Mouse (Mus musculus) small intestine, adult 2 months (tissue): ENCODE results near the gene Cenpc1. TPM values are rescaled to one million over a fixed set of nuclear protein-coding genes. Genes with fewer than 3 reads are reported as not detected.
A peak's percentile ranks its signal among the peaks of the same experiment; 100 is the strongest.

Experiments used
- H3K27ac ChIP-seq: fragments of 200-500 bp; 2 replicates; pipeline ENCODE4 v1.5.1; 2012; ENCODE audit warnings: low read depth, low read length, control low read depth, inconsistent platforms; ENCODE audit not compliant: insufficient read depth
- H3K27me3 ChIP-seq: fragments of 200-500 bp; 2 replicates; pipeline ENCODE4 v1.6.1; 2012; ENCODE audit warnings: mild to moderate bottlenecking, moderate library complexity, low read length, inconsistent platforms; ENCODE audit not compliant: control insufficient read depth, insufficient read depth
- H3K36me3 ChIP-seq: fragments of 200-500 bp; 2 replicates; pipeline ENCODE4 v1.6.1; 2012; ENCODE audit warnings: mild to moderate bottlenecking, low read length, control low read depth, inconsistent platforms; ENCODE audit not compliant: control insufficient read depth, insufficient read depth
- H3K4me1 ChIP-seq: fragments of 200-500 bp; 2 replicates; pipeline ENCODE4 v1.6.1; 2012; ENCODE audit warnings: low read length, inconsistent platforms, mixed read lengths; ENCODE audit not compliant: control insufficient read depth, insufficient read depth, insufficient read length
- H3K4me3 ChIP-seq: fragments of 200-500 bp; 2 replicates; pipeline ENCODE4 v1.5.1; 2012; ENCODE audit warnings: low read depth, mild to moderate bottlenecking, control low read depth, inconsistent platforms, low read length, moderate library complexity
- CTCF ChIP-seq: fragments of 200-500 bp; IDR thresholded peaks from 2 replicates; pipeline ENCODE4 v1.5.1; 2012; ENCODE audit warnings: low read depth, mild to moderate bottlenecking, control low read depth, inconsistent platforms, low read length, moderate library complexity, mixed read lengths; ENCODE audit not compliant: insufficient replicate concordance, insufficient read length; ENCODE audit errors: extremely low read depth
- POLR2A ChIP-seq: fragments of 200-500 bp; IDR thresholded peaks from 2 replicates; pipeline ENCODE4 v1.6.1; 2012; ENCODE audit warnings: low read depth, mild to moderate bottlenecking, control low read depth, inconsistent platforms, low read length, moderate library complexity
- WGBS: fragments of 180-500 bp; shearing (Covaris S2); methylation state at CpG from one replicate; pipeline ENCODE4 v1.1.7; 2018; 5-methylcytosine and 5-hydroxymethylcytosine counted together
- polyA plus RNA-seq: library from polyadenylated mRNA; depleted of rRNA; stranded (reverse); fragments of >200 nt; gene quantifications from 2 replicates; pipeline ENCODE4 v1.2.3, GENCODE M21; 2012

The Cenpc1 gene
- polyA plus RNA-seq, 1 experiment, result 2.3 TPM

GRCm38 (mm10) chr5:86069121-86069520 lies 3.7 kb upstream of the Cenpc1 start:
- TF ChIP-seq POLR2A (no peak), CTCF (no peak)
- Histone ChIP-seq H3K4me1 (0 out of 2 replicates have a peak, but pooled peaks cover 5% of the 10 kb centered on the region), H3K27me3 (no peaks in the 10 kb centered on the region; the same call in 1 of the 2 replicates), H3K4me3 (no peak overlapping the region), H3K36me3 (no peaks in the 10 kb centered on the region), H3K27ac (no peak overlapping the region)
- WGBS, result 59% methylated on average over 6 of the region's 6 CpGs

GRCm38 (mm10) chr5:86068451-86068850 lies 3.1 kb upstream of the Cenpc1 start:
- TF ChIP-seq POLR2A (no peak), CTCF (no peak)
- H3K4me3 ChIP-seq, result no peak overlapping the region
- 0 out of 2 replicates have a peak, but pooled peaks cover 5% of the 10 kb centered on the region for H3K4me1 ChIP-seq
- no peaks in the 10 kb centered on the region for H3K27me3 ChIP-seq
- H3K27ac ChIP-seq, result no peak overlapping the region
- H3K36me3 ChIP-seq, result no peaks in the 10 kb centered on the region
- 71% methylated on average over 3 of the region's 3 CpGs for WGBS

- Histone ChIP-seq H3K27ac (peak overlapping the region; percentile 61), H3K27me3 (no peaks in the 10 kb centered on the region), H3K4me3 (peak overlapping the region; percentile 71), H3K4me1 (0 out of 2 replicates have a peak, but pooled peaks cover 5% of the 10 kb centered on the region), H3K36me3 (0 out of 2 replicates have a peak, but pooled peaks cover 1% of the 10 kb centered on the region)
- TF ChIP-seq CTCF, result peak; percentile 94
- no peak for TF ChIP-seq POLR2A
- WGBS, result under 1% methylated on average over 17 of the region's 17 CpGs
Observed at GRCm38 (mm10) chr5:86066551-86066929, 1.2 kb upstream of the Cenpc1 start.

- peak overlapping the region; percentile 61 for H3K27ac ChIP-seq
- H3K36me3 ChIP-seq, result 0 out of 2 replicates have a peak, but pooled peaks cover 1% of the 10 kb centered on the region
- 0 out of 2 replicates have a peak, but pooled peaks cover 5% of the 10 kb centered on the region for H3K4me1 ChIP-seq
- peak overlapping the region; percentile 71 for H3K4me3 ChIP-seq
- under 1% methylated on average over 17 of the region's 17 CpGs for WGBS
- no peak for TF ChIP-seq POLR2A
- no peak for TF ChIP-seq CTCF
- no peaks in the 10 kb centered on the region for H3K27me3 ChIP-seq
Observed at GRCm38 (mm10) chr5:86065876-86066550, 630 bp upstream of the Cenpc1 start.

GRCm38 (mm10) chr5:86063501-86063900 lies 1.9 kb downstream of the Cenpc1 start:
- WGBS, result 82% methylated on average over 1 of the region's 1 CpGs
- Histone ChIP-seq H3K27me3 (no peaks in the 10 kb centered on the region), H3K4me3 (no peak overlapping the region), H3K36me3 (0 out of 2 replicates have a peak, but pooled peaks cover 1% of the 10 kb centered on the region), H3K4me1 (0 out of 2 replicates have a peak, but pooled peaks cover 5% of the 10 kb centered on the region), H3K27ac (no peak overlapping the region)
- TF ChIP-seq POLR2A, result no peak
- TF ChIP-seq CTCF, result no peak

GRCm38 (mm10) chr5:86029820-86030219 lies 35.6 kb downstream of the Cenpc1 start:
- no peak for TF ChIP-seq CTCF
- Histone ChIP-seq H3K27me3 (no peaks in the 10 kb centered on the region), H3K4me3 (no peak overlapping the region), H3K27ac (no peak overlapping the region), H3K4me1 (no peaks in the 10 kb centered on the region), H3K36me3 (peaks cover 30% of the 10 kb centered on the region)
- 88% methylated on average over 2 of the region's 2 CpGs for WGBS
